In genomic region chr10:18642854-18643253, GRCm38 (mm10) we compare ENCODE assay signal across 12 mouse cellular contexts.
"Had no signal": no experiment of that assay in that cellular context is flagged by ENCODE, and none has a peak within 500 bp of the region (broad histone marks: within the 10 kb centered on the region; RNA-seq: fewer than 3 reads in every experiment).

No protein-coding gene starts in this region.

- H3K9me3 ChIP-seq: hindbrain, embryonic 15.5 days; limb, embryonic 10.5 days; liver, embryonic 15.5 days; midbrain, embryonic 13.5 days; neural tube, embryonic 15.5 days had no signal

- H3K27ac ChIP-seq: hindbrain, embryonic 15.5 days; kidney, postnatal 0 days; limb, embryonic 10.5 days; liver, embryonic 15.5 days; midbrain, embryonic 13.5 days; neural tube, embryonic 15.5 days had no signal

- ATAC-seq: intestine, embryonic 16.5 days; midbrain, embryonic 13.5 days had no signal

- H3K36me3 ChIP-seq: limb, embryonic 10.5 days; liver, embryonic 15.5 days had no signal

- H3K4me2 ChIP-seq: hindbrain, embryonic 15.5 days; liver, embryonic 11.5 days; liver, embryonic 15.5 days; midbrain, embryonic 13.5 days; neural tube, embryonic 15.5 days had no signal

- H3K9ac ChIP-seq: hindbrain, embryonic 15.5 days; liver, embryonic 15.5 days; midbrain, embryonic 13.5 days; neural tube, embryonic 15.5 days had no signal

- H3K4me3 ChIP-seq: hindbrain, embryonic 15.5 days; limb, embryonic 10.5 days; liver, embryonic 15.5 days; midbrain, embryonic 13.5 days; myocyte; neural tube, embryonic 15.5 days had no signal

- H3K27me3 ChIP-seq: hindbrain, embryonic 15.5 days; liver, embryonic 15.5 days; midbrain, embryonic 13.5 days; neural tube, embryonic 15.5 days had no signal

- H3K4me1 ChIP-seq: hindbrain, embryonic 15.5 days; limb, embryonic 10.5 days; liver, embryonic 15.5 days; midbrain, embryonic 13.5 days had no signal

- DNase-seq: lung, adult 2 months; right cerebral cortex, postnatal 25 days; thymus, postnatal 36 days had no signal
